Mouse (Mus musculus) liver, adult 10 weeks (tissue): Measurements from ENCODE around the gene Olfr616. TPM values are rescaled to one million over a fixed set of nuclear protein-coding genes. Genes with fewer than 3 reads are reported as not detected.

Experiments used
- polyA plus RNA-seq: library from polyadenylated mRNA; stranded (reverse); fragments of 350-450 nt; fragmentation: Illumina TruSeq; extraction: RNeasy Lipid Tissue Mini Kit (QIAGEN cat#74804); gene quantifications from one replicate; pipeline ENCODE4 v1.2.3, GENCODE M21; 2014; ENCODE audit warnings: low read depth, low replicate concordance

Olfr616 gene
- not detected for polyA plus RNA-seq

DNA sequence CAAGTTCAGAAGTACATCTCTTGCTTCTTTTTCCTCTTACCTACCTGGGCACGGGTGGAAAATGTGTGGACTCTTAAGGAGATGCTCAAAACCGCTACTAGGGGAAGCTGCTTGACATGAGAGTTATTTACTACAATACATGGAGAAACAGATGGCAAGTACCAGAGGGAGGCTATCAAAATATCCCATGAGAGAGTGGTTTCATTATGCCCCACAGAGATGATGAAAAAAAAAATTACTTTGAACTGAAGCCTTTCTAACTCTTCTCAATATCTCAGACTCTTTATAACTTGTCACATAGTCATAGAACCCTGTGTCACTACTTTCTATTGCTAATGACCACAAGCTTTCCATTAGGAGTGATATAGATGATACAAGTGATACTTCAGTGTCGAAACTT is at the start of gene Olfr616:
Olfr616 (minus strand) TSS at position 101 of the 400 bp plus-strand sequence.

DNA sequence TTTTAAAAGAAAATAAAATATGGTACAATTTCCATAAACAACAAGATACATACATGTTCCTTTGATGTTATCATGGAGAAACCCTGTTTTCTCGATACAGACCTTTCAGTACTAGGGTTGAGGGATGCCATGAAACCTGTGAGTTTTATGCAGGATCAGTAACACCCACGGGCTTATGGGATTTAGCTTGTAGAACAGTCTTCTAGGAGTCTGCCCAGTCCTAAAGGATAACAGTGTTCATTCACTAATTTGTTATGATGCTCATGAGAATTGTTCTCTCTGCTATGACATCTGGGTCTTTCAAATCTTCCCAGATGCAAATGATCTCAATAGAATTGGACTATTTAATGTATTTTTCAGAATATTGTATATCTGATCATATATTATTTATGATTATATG is 43.5 kb upstream of the Olfr616 start, which contains the start of gene Olfr620:
Olfr620 (minus strand) TSS at position 101 of the 400 bp plus-strand sequence.

DNA sequence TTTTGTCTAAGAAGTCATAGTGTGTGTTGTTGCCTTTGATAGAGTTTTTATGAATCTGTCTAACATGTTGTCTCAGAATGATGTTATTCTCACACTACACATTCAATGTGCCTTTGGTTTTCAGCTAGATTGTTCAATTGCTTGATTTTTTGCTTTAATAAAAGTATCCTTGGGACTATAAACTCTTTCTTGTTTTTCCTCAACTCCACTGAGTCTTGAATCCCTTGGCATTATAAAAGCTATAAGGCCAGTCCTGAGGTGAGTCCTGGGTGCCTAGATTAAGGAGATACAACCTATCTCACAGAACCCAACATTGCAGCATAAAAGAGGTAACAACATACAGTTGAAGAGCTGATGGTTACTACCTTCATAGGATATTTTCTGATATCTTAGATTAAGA is 31.3 kb upstream of the Olfr616 start, which contains the start of gene Olfr619:
Olfr619 (plus strand) TSS at position 301 of the 400 bp plus-strand sequence.

DNA sequence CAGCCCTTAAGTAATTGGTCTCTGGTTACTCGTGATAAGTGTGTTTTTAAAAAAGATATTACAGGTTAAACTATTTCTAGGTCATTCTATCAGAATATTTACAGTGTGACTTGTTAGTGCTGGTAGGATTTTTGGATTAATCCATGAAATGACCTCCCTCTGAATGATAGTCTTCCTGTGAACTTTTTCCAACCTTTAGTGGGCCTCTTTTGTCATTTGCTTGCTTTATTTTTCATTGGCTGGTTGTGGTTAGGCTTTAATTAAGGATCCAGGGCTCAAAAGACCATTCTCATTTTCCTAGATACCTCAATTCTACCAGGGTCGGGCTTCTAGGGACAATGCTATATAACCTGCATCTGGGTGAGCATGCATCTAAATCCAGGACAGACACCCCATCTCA is 20.9 kb upstream of the Olfr616 start, which contains the start of gene Olfr618:
Olfr618 (plus strand) TSS at position 301 of the 400 bp plus-strand sequence.

DNA sequence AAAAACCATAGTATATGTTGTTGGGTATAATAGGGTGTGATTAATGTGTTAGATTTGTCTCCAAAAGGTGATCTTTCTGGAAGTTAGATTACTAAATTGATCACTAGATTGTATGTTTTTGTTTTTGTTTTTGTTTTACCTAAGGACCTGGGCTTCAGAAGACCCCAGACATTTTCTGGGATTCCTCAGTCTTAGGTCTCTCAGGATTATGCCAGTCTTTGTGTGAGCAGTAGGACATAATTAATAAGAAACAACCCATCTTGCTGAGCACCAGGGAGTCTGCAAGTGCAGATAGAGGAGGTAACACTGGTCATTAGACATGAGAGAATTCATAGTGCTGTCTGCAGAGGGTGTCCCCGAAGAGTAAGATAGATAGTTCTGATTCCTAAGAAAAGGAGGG is 3.8 kb upstream of the Olfr616 start, which contains the start of gene Olfr617:
Olfr617 (plus strand) TSS at position 301 of the 400 bp plus-strand sequence.

DNA sequence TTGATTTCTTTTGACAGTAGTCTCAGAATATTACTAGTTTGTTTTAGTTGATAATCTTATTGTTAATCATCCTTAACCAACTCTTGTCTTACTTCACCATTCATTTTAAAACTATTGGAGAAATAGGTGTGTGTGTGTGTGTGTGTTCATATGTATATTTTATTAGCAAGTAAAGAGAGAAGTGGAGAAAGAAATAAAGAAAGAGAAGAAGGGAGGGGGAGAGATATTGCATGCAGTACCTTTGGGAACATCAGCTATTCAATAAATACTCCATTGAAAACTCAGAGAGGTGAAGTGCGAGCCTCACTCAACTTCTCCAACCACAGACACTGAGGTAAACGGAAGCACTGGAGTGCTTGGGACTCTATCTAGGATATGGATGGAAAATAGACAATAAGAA is 13.2 kb downstream of the Olfr616 start, which contains the start of gene Olfr615:
Olfr615 (plus strand) TSS at position 301 of the 400 bp plus-strand sequence.

DNA sequence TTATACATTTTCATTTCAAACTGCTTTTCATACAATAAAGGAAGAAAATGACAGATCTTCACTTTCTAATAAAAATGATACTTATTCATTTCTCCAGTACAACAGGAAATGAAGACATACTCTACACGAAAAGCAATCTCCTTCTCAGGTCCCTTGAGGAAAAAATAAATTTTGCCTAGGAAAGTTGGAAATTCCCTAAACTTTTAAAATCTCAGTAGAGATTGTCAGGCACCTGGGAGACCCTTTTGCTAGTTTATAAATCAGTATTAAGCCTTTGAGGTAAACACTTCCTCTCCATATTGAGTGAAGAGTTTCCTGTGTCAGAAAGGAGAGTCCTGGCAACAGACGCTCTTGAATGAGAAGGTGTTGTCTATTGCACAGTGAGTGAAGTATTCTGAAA is 21.2 kb downstream of the Olfr616 start, which contains the start of gene Olfr613:
Olfr613 (plus strand) TSS at position 301 of the 400 bp plus-strand sequence.

DNA sequence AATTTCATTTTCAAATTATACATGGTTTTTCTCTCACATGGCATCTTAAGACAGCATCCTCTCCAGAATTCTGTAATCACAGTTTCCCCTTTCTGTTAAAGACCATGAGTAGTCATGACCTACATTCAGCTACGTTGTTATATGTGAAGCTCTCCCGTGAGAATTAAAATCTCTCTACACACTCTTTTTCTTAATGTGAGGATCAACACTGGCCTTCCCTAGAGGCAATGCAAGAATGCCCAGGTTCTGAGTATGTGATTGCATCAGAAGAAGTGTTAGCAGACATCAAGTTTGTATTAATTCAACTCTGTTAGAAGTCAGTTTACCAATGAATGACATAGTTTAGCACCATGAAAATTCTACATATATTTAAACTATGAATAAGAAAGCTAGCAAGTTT is 26.3 kb downstream of the Olfr616 start, which contains the start of gene Olfr612:
Olfr612 (minus strand) TSS at position 101 of the 400 bp plus-strand sequence.

DNA sequence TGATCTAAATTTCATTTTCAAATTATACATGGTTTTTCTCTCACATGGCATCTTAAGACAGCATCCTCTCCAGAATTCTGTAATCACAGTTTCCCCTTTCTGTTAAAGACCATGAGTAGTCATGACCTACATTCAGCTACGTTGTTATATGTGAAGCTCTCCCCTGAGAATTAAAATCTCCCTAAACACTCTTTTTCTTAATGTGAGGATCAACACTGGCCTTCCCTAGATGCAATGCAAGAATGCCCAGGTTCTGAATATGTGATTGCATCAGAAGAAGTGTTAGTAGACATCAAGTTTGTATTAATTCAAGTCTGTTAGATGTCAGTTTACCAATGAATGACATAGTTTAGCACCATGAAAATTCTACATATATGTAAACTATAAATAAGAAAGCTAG is 48.2 kb downstream of the Olfr616 start, which contains the start of gene Olfr611:
Olfr611 (minus strand) TSS at position 101 of the 400 bp plus-strand sequence.

Other genes with a start within 250 kb of the Olfr616 start
- not detected for gene Olfr598, start 245.6 kb downstream of the Olfr616 start, polyA plus RNA-seq
- gene Olfr599, start 233.2 kb downstream of the Olfr616 start, polyA plus RNA-seq, result not detected
- not detected for gene Olfr600, start 219.5 kb downstream of the Olfr616 start, polyA plus RNA-seq
- not detected for gene Olfr601, start 206.5 kb downstream of the Olfr616 start, polyA plus RNA-seq
- gene Olfr603, start 183.0 kb downstream of the Olfr616 start, polyA plus RNA-seq, result not detected
- not detected for gene Usp17lc, start 154.1 kb downstream of the Olfr616 start, polyA plus RNA-seq
- gene Olfr605, start 123.7 kb downstream of the Olfr616 start, polyA plus RNA-seq, result not detected
- gene Olfr606, start 120.1 kb downstream of the Olfr616 start, polyA plus RNA-seq, result not detected
- not detected for gene Olfr607, start 105.0 kb downstream of the Olfr616 start, polyA plus RNA-seq
- not detected for gene Olfr608, start 99.3 kb downstream of the Olfr616 start, polyA plus RNA-seq
- not detected for gene Olfr609, start 71.1 kb downstream of the Olfr616 start, polyA plus RNA-seq
- gene Olfr610, start 57.0 kb downstream of the Olfr616 start, polyA plus RNA-seq, result not detected
- gene Olfr611, start 48.3 kb downstream of the Olfr616 start, polyA plus RNA-seq, result not detected
- not detected for gene Olfr612, start 26.4 kb downstream of the Olfr616 start, polyA plus RNA-seq
- not detected for gene Olfr613, start 21.1 kb downstream of the Olfr616 start, polyA plus RNA-seq
- gene Olfr615, start 13.1 kb downstream of the Olfr616 start, polyA plus RNA-seq, result not detected
- gene Olfr617, start 3.9 kb upstream of the Olfr616 start, polyA plus RNA-seq, result not detected
- not detected for gene Olfr618, start 21.0 kb upstream of the Olfr616 start, polyA plus RNA-seq
- gene Olfr619, start 31.4 kb upstream of the Olfr616 start, polyA plus RNA-seq, result not detected
- not detected for gene Olfr620, start 43.4 kb upstream of the Olfr616 start, polyA plus RNA-seq
- gene Olfr622, start 73.6 kb upstream of the Olfr616 start, polyA plus RNA-seq, result not detected
- not detected for gene Olfr623, start 94.6 kb upstream of the Olfr616 start, polyA plus RNA-seq
- gene Olfr624, start 102.0 kb upstream of the Olfr616 start, polyA plus RNA-seq, result 0.13 TPM
- not detected for gene Olfr625-ps1, start 113.6 kb upstream of the Olfr616 start, polyA plus RNA-seq
- not detected for gene Olfr243, start 145.5 kb upstream of the Olfr616 start, polyA plus RNA-seq
- not detected for gene Olfr628, start 161.2 kb upstream of the Olfr616 start, polyA plus RNA-seq
- not detected for gene Olfr629, start 175.8 kb upstream of the Olfr616 start, polyA plus RNA-seq
- not detected for gene Olfr630, start 188.2 kb upstream of the Olfr616 start, polyA plus RNA-seq
- not detected for gene Olfr69, start 202.5 kb upstream of the Olfr616 start, polyA plus RNA-seq
- gene Olfr68, start 210.6 kb upstream of the Olfr616 start, polyA plus RNA-seq, result not detected
- gene Olfr67, start 222.7 kb upstream of the Olfr616 start, polyA plus RNA-seq, result not detected
- gene Hbb-bt, start 244.9 kb upstream of the Olfr616 start, polyA plus RNA-seq, result 14.4 TPM